Mouse (Mus musculus) liver, adult 2 months (tissue): ENCODE results near the gene A2ml1.

Source experiments
- CTCF ChIP-seq: fragments of 200-500 bp; IDR thresholded peaks from 2 replicates; pipeline ENCODE4 v1.5.1; 2011; ENCODE audit warnings: low read depth, low read length, control low read depth
- POLR2A ChIP-seq: fragments of 200-500 bp; IDR thresholded peaks from 2 replicates; pipeline ENCODE4 v1.6.1; 2011; ENCODE audit warnings: low read length, control low read depth; ENCODE audit not compliant: insufficient read depth; ENCODE audit errors: extremely low read depth

DNA sequence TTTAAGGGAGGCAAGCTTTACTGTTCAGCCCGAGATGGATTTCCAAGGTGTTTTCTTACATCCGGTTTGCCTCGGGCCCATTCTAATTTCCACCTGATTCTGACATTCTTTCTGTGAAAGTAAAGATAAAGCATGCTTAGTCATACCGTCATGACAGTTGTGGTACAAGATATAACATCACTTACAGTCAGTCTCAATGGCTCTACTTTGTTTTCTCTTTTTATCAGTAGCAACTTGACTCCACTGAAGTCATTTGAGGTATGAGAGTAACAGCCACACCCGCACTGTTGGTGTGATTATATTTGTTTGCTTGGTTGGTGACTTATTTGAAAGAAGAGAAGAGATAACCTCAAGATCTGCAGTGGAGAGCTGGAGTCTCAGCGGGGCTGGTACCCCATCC, 6.2 kb upstream of the A2ml1 start:
- TF ChIP-seq CTCF, result no peak
- no peak for TF ChIP-seq POLR2A
